Mouse (Mus musculus) cerebellum, adult 18-20 months (tissue): Measurements from ENCODE around the gene Dhrs7b.
A peak's percentile ranks its signal among the peaks of the same experiment; 100 is the strongest.
"Not testable (repeated sequence)": the region's sequence is repeated elsewhere in the genome, so short reads cannot be mapped to it uniquely, and the experiment has no call there.

Experiments
- DNase-seq, 2 experiments: peaks; one replicate each; pipeline ENCODE4 v3.0.0; 2021

The Dhrs7b gene

DNA sequence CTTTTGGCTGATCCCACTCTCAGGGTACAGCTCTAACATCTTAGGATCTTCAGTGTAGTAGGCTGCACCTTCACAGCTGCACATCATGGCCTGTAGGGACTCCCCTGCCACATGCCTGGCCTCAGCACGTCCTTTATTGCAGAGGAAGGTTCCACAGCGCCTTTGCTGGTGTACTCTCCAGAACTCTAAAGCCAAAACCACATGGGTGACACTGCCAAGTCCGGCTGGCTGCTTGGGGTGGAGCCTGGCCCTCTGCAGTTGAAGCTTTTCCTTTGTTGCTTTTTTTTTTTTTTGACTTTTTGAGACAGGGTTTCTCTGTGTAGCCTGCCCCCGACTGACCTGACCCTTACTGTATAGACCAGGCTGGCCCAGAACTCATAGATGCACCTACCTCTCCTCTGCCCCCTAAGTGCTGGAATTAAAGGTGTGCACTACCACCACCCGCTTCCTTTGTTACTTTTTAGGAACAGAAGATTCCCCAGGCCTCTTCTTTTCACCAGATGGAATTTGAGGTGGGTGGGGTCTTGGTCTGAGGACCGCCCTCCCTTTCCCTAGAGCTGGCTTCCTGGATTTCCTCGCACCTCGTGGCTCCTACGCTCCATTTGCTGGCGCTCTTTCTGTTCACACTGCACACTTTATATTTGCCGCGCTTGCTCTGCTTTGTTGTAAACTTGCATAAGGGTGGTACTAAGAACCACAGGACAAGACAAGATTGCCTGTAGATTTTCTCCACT, 11.2 kb downstream of the Dhrs7b start:
- DNase-seq, result no peak

DNA sequence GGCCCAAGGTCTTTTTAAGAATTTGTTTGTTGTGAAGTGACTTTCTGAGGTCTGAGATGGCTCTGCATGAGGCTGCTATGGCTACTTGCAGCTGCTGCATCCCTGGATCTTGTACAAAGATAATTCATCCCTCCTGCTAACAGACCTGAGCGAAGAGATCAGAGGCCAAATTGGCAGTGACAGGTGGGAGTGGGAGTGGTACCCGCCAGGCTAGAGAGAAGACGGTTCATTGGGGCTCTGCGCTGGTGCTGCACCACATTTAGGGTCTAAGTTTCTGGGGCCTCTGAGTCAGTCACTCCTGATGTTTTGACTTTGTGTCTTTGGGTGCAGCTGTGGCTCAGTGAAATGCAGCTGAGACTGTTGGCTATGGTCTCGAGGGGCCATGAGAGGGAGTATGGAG, 13.0 kb downstream of the Dhrs7b start:
- no peak for DNase-seq

DNA sequence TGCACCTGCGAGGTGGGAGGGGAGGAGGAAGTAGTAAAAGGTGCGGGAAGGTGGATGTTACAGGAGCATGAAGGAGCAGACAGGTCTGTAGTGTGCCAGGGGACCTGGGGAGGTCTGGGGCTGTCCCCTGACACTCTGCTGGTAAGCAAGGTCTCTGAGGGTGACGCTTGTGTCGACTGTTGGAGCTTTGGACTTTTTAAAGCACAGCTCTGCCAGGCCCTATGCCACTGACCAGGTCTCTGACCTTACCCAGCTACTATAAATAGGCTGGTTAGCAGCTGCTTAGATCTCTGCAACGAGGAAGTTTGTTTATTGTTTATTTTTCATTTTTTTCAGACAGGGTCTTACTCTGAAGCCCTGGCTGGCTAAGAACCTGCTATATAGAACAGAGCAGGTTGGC, 15.0 kb downstream of the Dhrs7b start:
- DNase-seq, result no peak

DNA sequence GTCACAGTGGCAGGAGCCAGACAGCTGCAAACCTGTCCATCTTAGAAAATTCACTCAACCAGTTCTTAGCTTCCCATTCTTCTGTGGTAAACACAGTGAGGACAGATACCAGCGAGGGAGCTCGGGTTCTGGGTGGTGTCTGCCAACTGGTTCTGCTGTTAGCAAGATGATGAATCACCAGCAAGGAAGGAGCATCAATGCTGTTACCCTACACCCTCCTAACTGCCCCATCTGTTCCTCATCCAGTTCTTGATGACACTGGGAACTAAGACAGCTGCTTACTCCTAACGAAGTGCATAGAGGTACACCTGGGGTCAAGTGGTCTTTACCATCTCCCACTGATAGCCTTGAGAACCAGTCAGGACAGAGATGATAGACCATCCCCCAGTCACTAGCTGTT, 26.2 kb downstream of the Dhrs7b start:
- no peak for DNase-seq

DNA sequence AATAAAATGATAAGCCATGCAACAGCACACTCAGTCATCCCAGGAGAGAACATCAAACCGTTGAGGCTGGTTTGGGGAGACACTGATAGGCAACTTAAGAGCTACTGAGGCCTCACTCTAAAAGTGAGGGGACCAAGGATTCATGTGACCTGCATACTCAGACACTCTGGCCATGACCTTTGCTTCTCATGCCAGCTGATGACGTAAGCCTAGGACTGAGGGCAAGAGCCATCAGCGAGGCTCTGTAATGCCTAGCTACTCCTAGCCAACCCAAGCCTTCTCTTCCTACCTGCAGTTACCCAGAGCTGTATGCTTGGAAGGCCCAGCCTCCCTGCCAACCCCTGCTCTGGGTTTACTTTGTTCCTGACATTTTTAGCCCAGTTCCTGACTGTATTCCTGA, 31.6 kb downstream of the Dhrs7b start:
- DNase-seq, result no peak

DNA sequence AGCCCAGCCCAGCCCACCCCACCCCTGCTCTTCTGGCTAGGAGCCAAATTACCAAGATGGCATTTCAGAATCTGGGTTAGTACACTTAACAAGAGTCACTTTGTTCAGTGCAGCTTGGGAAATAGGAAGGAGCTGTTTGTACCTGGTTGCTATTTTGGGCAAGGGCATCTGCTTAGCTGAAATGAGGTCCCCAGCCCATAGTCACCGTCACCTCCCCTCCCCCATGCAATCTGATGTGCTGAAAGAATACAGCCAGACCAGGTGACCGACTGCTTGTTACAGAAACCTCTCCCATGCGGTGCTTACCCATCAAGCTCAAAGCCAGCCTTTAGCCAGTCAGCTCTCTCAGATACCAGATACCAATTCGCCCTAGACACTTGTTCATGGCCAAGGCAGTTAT, 32.8 kb downstream of the Dhrs7b start:
- peak; percentile 35 to 46 for DNase-seq

DNA sequence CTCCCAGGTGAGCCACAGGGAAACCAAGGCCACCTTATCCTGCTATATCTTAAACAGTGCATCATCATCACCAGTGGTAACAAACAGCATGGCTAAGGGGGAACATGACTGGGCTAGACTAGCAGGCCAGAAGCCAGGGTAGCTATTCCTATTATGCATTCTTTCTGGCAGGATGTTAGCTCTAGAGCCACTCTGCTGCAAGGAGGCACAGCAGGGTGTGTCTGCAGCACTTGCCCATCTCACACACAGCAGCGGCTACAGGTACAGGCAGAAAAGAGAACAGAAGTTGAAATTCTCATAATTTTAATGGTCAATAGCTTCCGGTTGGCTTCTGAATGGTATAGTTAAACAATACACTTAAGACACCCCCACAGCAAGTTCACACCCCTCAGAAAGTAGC, 33.7 kb downstream of the Dhrs7b start:
- peak in 1 of 2 experiments; percentile 32 for DNase-seq

DNA sequence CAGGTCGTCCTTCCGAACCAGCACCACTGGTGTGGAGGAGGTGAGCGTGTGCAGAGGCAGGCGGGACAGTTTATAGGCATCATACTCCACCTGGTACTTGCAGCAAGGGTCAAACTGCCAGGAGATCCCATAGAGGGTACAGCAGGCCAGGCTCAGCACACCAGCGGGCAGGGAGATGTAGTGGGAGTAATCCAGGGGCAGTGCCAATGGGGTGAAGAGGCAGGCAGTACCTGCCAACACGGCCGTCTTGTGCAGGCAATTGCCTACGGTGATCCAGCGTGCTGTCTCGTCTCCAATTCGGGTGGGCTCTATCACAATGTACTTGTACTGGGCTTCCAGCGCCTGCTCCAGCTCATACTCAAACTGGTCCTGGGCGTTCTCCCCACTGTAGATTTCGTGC, 34.5 kb downstream of the Dhrs7b start:
- no peak for DNase-seq

DNA sequence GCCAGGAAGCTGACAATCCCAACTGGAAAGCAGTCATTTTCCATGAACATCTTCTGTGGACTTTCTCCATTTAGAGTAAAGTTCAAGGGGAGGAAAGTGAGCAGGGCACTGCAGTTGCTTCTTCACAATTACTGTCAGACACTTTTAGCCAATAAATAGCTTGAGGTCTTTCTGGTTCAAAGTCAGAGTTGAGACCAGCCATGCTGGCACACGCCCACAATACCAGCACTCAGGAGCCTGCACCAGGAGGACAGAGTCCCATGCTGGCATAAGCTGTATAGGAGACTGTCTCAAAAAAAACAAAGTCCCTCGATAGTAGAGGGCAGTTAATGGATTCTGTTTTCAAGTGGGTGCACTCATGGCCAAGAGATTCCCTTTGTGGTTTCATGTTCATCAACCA, 35.6 kb downstream of the Dhrs7b start:
- no peak for DNase-seq

DNA sequence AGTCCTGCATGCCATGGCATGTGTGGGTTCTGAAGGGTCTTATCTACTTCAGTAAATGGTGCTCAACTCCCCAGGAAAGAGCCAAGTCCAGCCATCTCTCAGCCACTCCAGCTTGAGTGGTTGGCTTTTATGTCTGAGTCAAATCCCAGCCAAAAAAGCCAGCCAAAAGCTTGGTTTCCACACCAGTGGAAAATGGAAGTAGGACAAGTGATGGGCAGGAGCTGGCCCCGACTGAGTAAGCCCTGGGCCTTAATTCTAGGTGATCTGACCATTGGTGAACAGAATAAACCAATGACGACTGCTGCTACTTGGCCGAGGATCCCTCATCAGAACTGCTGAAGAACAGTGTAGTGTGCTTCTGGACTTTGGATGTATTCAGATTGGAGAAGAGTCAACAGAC, 37.0 kb downstream of the Dhrs7b start:
- DNase-seq, result peak in 1 of 2 experiments; percentile 30

DNA sequence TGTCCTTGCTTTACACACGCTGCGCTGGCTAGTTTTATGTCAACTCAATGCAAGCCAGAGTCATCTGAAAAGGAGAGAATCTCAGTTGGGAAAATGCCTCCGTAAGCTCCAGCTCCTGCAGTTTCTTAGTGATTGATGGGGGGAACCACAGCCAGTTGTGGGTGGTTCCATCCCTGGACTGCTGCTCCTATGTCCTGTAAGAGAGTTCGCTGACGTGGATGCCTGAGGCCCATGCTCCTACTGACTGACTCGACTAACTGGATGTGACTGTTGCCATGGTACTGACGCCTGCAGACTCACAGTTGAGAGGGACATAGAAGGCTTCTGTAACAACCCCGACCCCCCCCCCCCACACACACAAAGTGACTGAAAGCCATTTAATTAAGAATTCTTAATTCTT, 37.5 kb downstream of the Dhrs7b start:
- DNase-seq, result no peak

DNA sequence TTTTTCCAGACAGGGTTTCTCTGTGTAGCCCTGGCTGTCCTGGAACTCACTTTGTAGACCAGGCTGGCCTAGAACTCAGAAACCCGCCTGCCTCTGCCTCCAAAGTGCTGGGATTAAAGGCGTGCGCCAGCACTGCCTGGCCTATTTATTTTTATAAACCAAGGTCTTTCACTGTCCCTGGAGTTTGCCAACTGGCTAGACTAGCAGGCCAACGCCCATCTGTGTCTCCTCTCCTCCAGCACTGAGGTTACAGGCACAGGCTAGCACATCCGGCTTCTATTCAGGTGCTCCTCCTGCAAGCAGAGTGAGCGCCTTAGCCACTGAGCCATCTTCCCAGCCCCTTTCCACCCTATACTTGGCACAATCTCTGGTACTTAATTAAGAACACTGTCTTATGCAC, 39.0 kb downstream of the Dhrs7b start:
- peak in 1 of 2 experiments; percentile 14 for DNase-seq

DNA sequence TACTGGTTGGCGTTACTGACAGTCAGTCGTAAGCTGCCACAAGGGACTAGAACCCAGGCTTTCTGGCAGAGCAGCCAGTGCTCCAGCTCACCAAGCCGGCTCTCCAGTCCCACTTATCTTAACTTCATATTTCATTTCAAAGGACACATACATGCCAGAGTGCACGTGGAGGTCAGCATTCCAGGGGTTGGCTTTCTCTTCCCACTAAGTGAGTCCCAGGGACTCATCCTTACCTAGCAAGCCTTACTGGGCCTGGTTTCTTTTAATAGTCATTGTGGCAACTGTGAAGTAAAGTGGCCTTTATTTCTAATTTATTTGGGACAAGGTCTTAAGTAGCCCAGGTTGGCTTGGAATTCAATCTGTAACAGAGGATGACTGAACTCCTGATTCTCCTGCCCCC, 41.0 kb downstream of the Dhrs7b start:
- no peak for DNase-seq

DNA sequence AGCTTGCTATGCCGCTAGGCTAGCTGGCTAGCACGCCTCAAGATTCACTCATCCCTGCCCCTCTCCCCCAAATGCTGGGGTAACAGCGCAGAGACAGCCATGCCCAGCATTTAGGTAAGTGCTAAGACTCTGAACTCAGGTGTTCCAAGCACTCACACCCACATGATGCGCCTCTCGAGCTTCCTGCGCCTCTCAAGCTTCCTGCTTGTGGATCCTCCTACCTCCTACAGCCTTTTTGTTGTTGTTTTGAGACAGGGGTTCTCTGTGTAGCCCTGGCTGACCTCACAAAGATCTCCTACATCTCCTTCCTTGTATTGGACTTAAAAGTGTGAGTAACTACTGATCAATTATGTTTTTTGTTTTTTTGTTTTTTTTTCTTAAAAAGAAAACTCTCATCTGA, 42.7 kb downstream of the Dhrs7b start:
- no peak for DNase-seq

DNA sequence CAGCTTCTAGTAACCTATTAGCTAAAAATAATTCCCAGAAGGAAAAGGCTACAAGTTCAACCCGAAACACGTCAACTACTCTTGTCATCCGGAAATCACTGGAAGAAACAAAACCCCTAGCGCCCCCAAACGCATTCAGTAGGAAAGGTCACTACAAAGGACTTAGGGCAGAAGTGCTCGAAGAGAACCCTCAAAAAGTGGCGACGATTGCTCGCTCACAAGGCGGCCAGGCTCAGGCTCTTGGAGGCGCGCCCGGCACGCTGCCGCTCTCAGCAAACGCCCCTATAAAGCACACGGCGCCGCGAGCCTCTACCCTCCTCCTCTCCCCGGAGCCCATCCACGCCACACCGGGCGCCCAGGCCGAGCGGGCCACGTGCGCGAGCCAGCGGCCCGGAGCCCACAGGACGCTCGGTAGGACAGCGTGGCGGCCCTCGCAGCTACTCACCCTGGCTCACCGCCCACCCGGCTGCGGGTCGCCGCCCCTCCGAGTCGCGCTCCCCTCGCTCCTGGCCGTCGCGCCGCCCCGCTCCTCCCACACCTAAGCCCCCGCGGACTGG, 47.7 kb downstream of the Dhrs7b start:
- peak in 1 of 2 experiments; percentile 56 for DNase-seq

DNA sequence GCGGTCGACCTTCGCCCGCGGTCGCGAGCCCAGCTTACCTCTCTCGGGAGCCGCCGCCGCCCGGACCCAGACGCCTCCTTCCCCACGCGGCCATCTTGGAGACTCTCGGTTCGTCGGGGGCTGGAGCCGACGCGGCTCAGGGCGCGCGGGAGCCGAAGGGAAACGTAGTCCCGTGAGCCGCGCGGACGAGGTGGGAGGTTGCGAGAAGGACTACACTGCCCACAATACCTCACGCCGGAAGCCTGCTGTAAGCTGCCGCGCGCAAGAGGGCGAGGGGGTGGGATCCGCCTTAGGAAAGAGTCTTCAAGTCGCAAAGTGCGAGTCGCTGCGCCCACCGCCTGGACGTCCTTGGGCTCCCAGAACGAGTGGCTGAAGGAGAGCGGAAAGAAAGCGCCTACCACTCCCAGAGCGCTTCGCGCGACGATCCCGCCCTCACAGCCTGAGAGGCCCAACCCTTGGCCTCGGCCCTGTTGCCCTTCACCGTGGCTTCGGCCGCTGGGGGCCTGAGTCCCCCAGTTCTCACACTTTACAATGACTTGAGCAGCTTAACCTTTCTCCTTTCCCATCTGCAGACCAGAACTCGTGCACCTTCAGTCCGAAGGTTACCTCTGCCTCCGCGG, 48.4 kb downstream of the Dhrs7b start, which contains the start of gene Tmem11:
Gene Tmem11 (minus strand): TSS at position 598 of the 620 bp plus-strand sequence.
- DNase-seq, result peak; percentile 93 to 96

DNA sequence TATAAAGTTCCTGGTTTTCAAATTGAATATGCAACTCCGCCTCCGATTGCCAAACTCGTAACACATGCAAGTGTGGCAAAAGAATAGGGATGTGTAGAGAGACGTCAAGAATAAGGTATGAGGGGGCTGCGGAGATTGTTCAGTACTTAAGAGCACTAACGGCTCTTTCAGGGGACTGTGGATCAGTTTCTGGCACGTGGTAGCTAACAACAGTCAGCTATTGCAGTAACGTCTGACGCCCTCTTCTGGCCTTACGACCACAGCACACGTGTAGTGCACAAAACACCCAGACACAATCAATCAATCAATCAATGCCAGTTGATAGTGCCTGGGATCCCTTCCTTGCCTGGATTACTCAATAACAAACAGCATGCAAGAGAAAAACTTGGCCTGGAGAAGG, 49.0 kb downstream of the Dhrs7b start:
- peak; percentile 52 to 56 for DNase-seq

DNA sequence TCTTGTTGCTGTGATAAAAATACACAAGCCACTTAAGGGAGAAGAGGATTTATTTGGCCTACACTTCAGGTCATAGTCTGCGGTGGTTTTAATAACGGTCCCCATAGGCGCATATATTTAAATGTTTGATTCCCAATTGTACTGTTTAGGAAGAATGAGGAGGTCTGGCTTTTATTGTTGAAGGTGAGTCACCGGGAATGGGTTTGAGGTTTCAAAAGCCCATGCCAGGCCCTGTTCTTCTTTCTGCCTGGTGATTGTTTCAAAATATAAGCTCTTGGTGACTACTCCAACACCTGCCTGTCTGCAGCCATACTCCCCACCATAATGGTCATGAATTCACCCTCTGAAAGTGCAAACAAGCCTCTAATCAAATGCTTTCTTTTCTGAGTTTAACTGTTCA, 50.1 kb downstream of the Dhrs7b start:
- DNase-seq, result no peak

DNA sequence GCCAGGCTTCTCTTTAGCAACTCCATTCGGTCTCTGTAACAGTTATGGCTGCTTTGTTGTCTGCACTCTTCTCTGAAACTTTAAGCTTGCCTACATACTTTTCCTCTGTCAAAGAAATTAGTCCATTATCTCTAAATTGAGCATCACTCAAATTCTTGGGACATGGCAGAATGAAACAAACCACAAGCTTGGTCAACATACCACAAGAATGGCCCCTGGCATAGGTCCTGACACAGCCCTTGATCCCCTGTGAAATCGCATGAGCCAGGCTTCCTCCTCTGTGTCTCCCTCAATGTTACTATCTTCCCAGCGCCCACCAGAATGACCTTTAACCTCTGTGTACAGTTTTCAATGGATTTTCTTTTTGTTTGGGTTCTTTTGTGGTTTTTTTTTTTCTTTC, 52.0 kb downstream of the Dhrs7b start:
- DNase-seq, result no peak

DNA sequence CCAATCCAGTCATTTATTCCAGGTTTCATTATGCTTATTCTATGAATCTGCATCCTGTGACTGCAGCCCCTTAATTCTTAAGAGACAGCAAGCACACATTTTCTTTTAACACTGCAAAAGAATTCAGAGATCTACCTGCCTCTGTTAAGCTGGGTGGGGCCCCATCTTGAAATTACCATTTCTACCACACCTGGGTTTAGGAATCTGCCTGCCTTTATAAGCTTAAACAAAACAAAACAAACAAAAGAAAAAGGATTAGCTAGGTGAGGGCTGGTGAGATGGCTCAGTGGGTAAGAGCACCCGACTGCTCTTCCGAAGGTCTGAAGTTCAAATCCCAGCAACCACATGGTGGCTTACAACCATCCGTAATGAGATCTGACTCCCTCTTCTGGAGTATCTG, 56.6 kb downstream of the Dhrs7b start:
- DNase-seq, result not testable (repeated sequence)

DNA sequence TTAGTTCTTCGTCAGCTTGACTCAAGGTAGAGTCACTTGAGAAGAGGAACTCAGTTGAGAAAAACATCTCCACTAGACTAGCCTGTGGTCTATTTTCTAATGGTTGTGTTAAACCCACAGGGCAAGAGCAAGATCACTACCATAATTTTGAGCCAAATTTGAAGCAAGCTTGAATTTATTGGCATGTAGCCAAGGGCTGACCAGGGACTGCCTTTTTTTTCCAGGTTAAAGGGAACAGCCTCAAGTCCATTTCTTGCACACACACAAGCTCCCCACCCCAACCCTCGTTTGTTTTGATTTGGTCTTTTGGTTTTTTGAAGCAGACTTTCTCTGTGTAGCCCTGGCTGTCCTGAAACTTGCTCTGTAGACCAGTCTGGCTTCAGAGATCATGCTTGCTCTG, 59.4 kb downstream of the Dhrs7b start:
- no peak for DNase-seq

DNA sequence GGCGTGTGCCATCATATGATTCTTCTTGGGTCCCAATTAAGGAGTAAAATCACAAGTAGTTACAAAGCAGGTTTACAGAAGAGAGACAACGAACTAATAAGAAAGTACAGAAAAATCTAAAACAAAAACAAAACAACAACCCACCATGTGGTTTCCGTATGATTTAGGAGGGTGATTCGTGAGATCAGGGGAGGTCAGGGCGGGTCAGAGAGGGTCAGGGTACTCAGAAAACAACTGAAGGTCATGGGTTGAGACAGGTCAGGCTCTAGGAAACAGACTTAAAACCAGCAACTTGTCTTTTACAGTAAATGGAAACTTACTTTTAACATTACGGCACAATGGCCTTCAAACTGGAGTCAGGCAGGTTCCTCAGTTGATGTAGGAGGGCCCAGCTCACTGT, 59.9 kb downstream of the Dhrs7b start:
- no peak for DNase-seq

DNA sequence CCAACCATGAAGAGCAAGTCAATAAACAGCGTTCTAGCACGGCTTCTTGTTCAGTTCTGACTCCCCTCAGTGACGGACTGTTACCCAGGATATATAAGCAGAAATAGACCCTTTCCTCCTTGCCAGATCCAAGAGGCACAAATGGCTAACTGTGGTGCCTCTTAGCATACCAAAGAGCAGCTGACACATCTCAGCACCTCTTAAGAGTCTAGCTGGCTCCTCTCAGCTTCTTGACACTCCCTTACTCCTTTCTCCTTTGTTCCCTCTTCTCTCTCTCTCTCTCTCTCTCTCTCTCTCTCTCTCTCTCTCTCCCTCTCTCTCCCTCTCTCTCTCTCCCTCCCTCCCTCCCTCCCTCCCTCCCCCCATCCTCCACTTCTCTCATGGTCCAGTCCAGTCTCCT, 60.3 kb downstream of the Dhrs7b start:
- DNase-seq, result no peak

DNA sequence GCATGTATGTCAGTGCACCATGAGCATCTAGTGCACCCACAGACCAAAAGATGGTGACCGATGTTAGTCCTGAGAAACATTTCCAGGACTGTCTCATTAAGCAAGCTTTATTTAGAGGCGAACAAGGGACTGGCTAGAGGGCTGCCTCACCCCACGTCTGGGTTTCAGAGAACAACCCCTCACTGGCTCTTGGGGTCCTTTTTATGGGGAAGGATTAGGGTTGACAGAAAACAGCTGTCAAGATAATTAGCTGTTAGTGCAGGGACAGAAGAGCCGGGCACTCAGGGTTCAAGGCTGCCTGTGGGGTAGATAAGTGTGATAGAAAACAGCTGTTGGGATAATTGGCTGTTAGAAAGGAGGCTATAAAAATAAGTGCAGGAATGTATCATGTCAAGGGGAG, 65.5 kb downstream of the Dhrs7b start:
- no peak for DNase-seq

DNA sequence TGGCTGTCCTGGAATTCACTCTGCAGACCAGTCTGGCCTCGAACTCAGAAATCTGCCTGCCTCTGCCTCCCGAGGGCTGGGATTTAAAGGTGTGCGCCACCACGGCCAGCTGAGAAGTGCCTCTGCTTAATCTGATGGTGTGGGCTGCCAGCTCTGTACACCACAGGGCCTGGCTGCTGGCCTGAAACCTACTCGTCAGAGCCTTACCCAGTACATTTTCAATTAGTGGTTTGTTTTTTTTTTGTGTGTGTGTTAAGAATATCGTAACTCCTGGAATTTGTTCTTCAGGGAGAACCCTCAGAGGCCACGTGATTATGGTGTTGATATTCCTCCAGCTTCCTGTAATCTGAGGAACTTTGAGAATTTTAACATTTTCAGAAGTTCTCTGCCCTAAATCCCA, 71.6 kb downstream of the Dhrs7b start:
- no peak for DNase-seq
